In genomic region chr2:158275349-158275748, GRCm38 (mm10) we compare ENCODE assay signal across 17 mouse cellular contexts. TPM values are rescaled to one million over a fixed set of nuclear protein-coding genes. Genes with fewer than 3 reads are reported as not detected.
A peak's percentile ranks its signal among the peaks of the same experiment; 100 is the strongest.
DNase-seq lines count a peak whose midpoint lies in the region; ATAC-seq and TF ChIP-seq lines count a peak whose summit lies in the region.
"Had no signal": no experiment of that assay in that cellular context is flagged by ENCODE, and none has a peak within 500 bp of the region (broad histone marks: within the 10 kb centered on the region; RNA-seq: fewer than 3 reads in every experiment).

No protein-coding gene starts in this region.

- H3K36me3 ChIP-seq in intestine, postnatal 0 days (ENCODE audit: control insufficient read depth, insufficient read depth): no peaks in the 10 kb centered on the region
- no peaks in the 10 kb centered on the region for H3K36me3 ChIP-seq in intestine, embryonic 16.5 days (ENCODE audit: control insufficient read depth, insufficient read depth, low read length)
- no peaks in the 10 kb centered on the region for H3K36me3 ChIP-seq in small intestine, adult 2 months (ENCODE audit: control insufficient read depth, insufficient read depth, low read length)
- H3K36me3 ChIP-seq: intestine, embryonic 15.5 days; limb, embryonic 12.5 days; midbrain, embryonic 13.5 days had no signal

- H3K4me1 ChIP-seq in intestine, postnatal 0 days (replicated peaks; ENCODE audit: control insufficient read depth, insufficient read depth, low read length): no peaks in the 10 kb centered on the region
- no peaks in the 10 kb centered on the region for H3K4me1 ChIP-seq in intestine, embryonic 16.5 days (ENCODE audit: control insufficient read depth, insufficient read depth, low read length)
- H3K4me1 ChIP-seq in small intestine, adult 2 months (ENCODE audit: control insufficient read depth, insufficient read depth, insufficient read length, low read length): no peaks in the 10 kb centered on the region
- H3K4me1 ChIP-seq: intestine, embryonic 15.5 days; midbrain, embryonic 13.5 days had no signal

- no peak overlapping the region for H3K4me2 ChIP-seq in intestine, postnatal 0 days (replicated peaks; ENCODE audit: low read depth)
- H3K4me2 ChIP-seq in intestine, embryonic 16.5 days (ENCODE audit: low read depth, low read length): no peak overlapping the region
- H3K4me2 ChIP-seq: intestine, embryonic 15.5 days; limb, embryonic 12.5 days; midbrain, embryonic 13.5 days had no signal

- H3K27me3 ChIP-seq in intestine, postnatal 0 days (replicated peaks; ENCODE audit: control insufficient read depth, insufficient read depth, low read length): no peaks in the 10 kb centered on the region
- H3K27me3 ChIP-seq in intestine, embryonic 16.5 days (replicated peaks; ENCODE audit: control insufficient read depth, insufficient read depth, low read length): no peaks in the 10 kb centered on the region
- H3K27me3 ChIP-seq in small intestine, adult 2 months (ENCODE audit: control insufficient read depth, insufficient read depth, low read length): no peaks in the 10 kb centered on the region
- H3K27me3 ChIP-seq: intestine, embryonic 15.5 days; midbrain, embryonic 13.5 days had no signal

- no peak overlapping the region for H3K9ac ChIP-seq in intestine, postnatal 0 days (ENCODE audit: low read depth, low read length)
- H3K9ac ChIP-seq in intestine, embryonic 16.5 days (ENCODE audit: low read depth, low read length): no peak overlapping the region
- H3K9ac ChIP-seq: intestine, embryonic 15.5 days; limb, embryonic 12.5 days; midbrain, embryonic 13.5 days had no signal

- TF ChIP-seq POLR2A in small intestine, adult 2 months (IDR thresholded peaks at IDR 0.05; ENCODE audit: low read depth, low read length): no peak

- no peak overlapping the region for H3K4me3 ChIP-seq in intestine, postnatal 0 days (ENCODE audit: low read depth, low read length)
- H3K4me3 ChIP-seq in intestine, embryonic 16.5 days (ENCODE audit: low read length): no peak overlapping the region
- H3K4me3 ChIP-seq in small intestine, adult 2 months (ENCODE audit: low read depth, low read length): no peak overlapping the region
- H3K4me3 ChIP-seq: intestine, embryonic 15.5 days; limb, embryonic 12.5 days; midbrain, embryonic 13.5 days had no signal

- DNase-seq in lung, postnatal 36 days: peak; percentile 21
- no peak for DNase-seq in lung, postnatal 14 days
- peak; percentile 16 for DNase-seq in T-cell, adult 2 months (ENCODE audit: low spot score)
- DNase-seq in urinary bladder, postnatal 25 days (ENCODE audit: low spot score): no peak
- DNase-seq: cerebellum, adult 2 months; gastrocnemius, postnatal 36 days; kidney, postnatal 4 days; lung, postnatal 10 days had no signal

- WGBS in intestine, postnatal 0 days: 91% methylated on average over 3 of the region's 3 CpGs
- 90% methylated on average over 3 of the region's 3 CpGs for WGBS in intestine, embryonic 16.5 days
- 90% methylated on average over 3 of the region's 3 CpGs for WGBS in small intestine, adult 2 months

- ATAC-seq in intestine, postnatal 0 days: no peak
- ATAC-seq in intestine, embryonic 16.5 days: no peak
- ATAC-seq: intestine, embryonic 15.5 days; midbrain, embryonic 13.5 days had no signal

- no peaks in the 10 kb centered on the region for H3K9me3 ChIP-seq in intestine, postnatal 0 days (ENCODE audit: control insufficient read depth)
- H3K9me3 ChIP-seq in intestine, embryonic 16.5 days (ENCODE audit: control insufficient read depth, low read length): no peaks in the 10 kb centered on the region
- H3K9me3 ChIP-seq: intestine, embryonic 15.5 days; limb, embryonic 12.5 days; midbrain, embryonic 13.5 days had no signal

- H3K27ac ChIP-seq in intestine, postnatal 0 days (ENCODE audit: low read depth, low read length): no peak overlapping the region
- no peak overlapping the region for H3K27ac ChIP-seq in intestine, embryonic 16.5 days (ENCODE audit: low read length)
- H3K27ac ChIP-seq in small intestine, adult 2 months (ENCODE audit: insufficient read depth, low read depth, low read length): no peak overlapping the region
- H3K27ac ChIP-seq: intestine, embryonic 15.5 days; limb, embryonic 12.5 days; midbrain, embryonic 13.5 days had no signal

- peak; percentile 47 for TF ChIP-seq CTCF in intestine, postnatal 0 days (IDR thresholded peaks at IDR 0.05; ENCODE audit: low read depth)
- TF ChIP-seq CTCF in small intestine, adult 2 months (IDR thresholded peaks at IDR 0.05; ENCODE audit: extremely low read depth, insufficient read length, insufficient replicate concordance, low read depth, low read length): peak; percentile 7; the same call in 1 of the 2 replicates

RNA-seq across cellular contexts. Expression of gene Bpi, which starts 17.5 kb away (rescaled TPM):
- polyA plus RNA-seq in intestine, postnatal 0 days (2015; fragmentation: Nextera tagmentation; extraction: Ambion mirVana): not detected in 2 replicates
- not detected in 2 replicates for polyA plus RNA-seq in intestine, embryonic 16.5 days (2015; fragmentation: Nextera tagmentation; extraction: Ambion mirVana)
- not detected in 2 replicates for polyA plus RNA-seq in small intestine, adult 2 months (2012; rRNA removed)
- polyA plus RNA-seq: cerebellum, adult 2 months; heart, embryonic 14.5 days; hindbrain, embryonic 11.5 days; intestine, embryonic 15.5 days; limb, embryonic 12.5 days; midbrain, embryonic 13.5 days; urinary bladder, adult 2 months had no signal

RNA-seq across cellular contexts. Expression of gene Lbp, which starts 30.9 kb away (rescaled TPM):
- polyA plus RNA-seq in intestine, postnatal 0 days (2015; fragmentation: Nextera tagmentation; extraction: Ambion mirVana): 4.9 and 6.2 TPM in 2 replicates
- polyA plus RNA-seq in intestine, embryonic 16.5 days (2015; fragmentation: Nextera tagmentation; extraction: Ambion mirVana): 3.8 and 4.6 TPM in 2 replicates
- polyA plus RNA-seq in small intestine, adult 2 months (2012; rRNA removed): 2.1 and 2.7 TPM in 2 replicates

RNA-seq across cellular contexts. Expression of gene D630003M21Rik, which starts 46.3 kb away (rescaled TPM):
- polyA plus RNA-seq in intestine, postnatal 0 days (2015; fragmentation: Nextera tagmentation; extraction: Ambion mirVana): 0.76 and 0.82 TPM in 2 replicates
- polyA plus RNA-seq in intestine, embryonic 16.5 days (2015; fragmentation: Nextera tagmentation; extraction: Ambion mirVana): 2.8 and 2.9 TPM in 2 replicates
- polyA plus RNA-seq in small intestine, adult 2 months (2012; rRNA removed): 1.1 and 1.7 TPM in 2 replicates

Comparison
In these comparisons a context has a peak if more than half of its experiments do, and no peak if none do; other contexts are left out.
1. DNase-seq: peak in lung, postnatal 36 days (single experiment) and T-cell, adult 2 months (single experiment); none in lung, postnatal 14 days (single experiment) and urinary bladder, postnatal 25 days (single experiment).